Mouse (Mus musculus) cerebellum, adult (tissue): ENCODE data around the gene Plekhm2.

Source experiments
- ATAC-seq: cut with Nextera tagmentation; 2 replicates; pipeline ENCODE4 v1.9.2; 2017; ENCODE audit warnings: mild to moderate bottlenecking, moderate library complexity, mixed read lengths; ENCODE audit not compliant: insufficient number of reproducible peaks, low FRiP score, low TSS enrichment

Plekhm2 gene

GRCm38 (mm10) chr4:141663122-141663931 is 1.4 kb downstream of the Plekhm2 start:
- ATAC-seq: no peak

DNA sequence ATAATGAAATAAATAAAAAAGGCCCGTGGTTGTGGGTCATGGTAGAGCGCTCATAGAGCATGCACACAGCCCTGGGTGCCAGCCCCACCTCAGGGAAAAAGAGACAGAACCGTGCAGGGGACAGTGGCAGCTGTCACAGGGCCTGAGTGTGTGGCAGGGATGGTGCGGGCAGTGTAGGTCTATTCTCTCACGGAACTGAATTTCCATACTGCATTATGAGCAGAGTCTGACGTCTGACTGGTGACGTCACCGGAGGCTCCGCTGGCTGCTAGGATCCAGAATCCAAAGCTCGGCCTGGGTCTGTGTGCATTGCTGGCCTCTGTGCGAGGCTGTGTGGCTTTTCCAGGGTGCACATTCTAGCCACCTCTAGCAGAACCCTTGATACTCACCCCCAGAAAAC is 3.8 kb downstream of the Plekhm2 start:
- ATAC-seq: no peak

DNA sequence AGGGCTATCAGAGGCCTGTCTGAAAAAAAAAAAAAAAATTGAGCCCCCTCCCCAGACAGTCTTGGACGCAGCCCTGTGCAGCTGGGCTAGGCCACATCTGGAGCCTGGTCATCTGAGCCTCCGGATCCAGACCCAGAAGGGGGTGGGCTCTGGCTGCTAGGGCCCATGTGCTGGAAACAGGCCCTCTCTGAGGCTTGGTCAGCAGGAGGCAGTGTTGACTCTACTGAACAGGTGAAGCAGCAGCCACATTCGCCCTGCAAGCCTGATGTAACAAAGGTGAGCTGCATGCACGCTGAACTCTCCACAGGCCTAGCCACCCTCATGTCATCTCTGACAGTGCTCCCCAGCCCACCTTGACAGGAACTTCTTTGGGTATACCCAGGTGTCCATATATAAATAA is 5.0 kb downstream of the Plekhm2 start:
- ATAC-seq: no peak

DNA sequence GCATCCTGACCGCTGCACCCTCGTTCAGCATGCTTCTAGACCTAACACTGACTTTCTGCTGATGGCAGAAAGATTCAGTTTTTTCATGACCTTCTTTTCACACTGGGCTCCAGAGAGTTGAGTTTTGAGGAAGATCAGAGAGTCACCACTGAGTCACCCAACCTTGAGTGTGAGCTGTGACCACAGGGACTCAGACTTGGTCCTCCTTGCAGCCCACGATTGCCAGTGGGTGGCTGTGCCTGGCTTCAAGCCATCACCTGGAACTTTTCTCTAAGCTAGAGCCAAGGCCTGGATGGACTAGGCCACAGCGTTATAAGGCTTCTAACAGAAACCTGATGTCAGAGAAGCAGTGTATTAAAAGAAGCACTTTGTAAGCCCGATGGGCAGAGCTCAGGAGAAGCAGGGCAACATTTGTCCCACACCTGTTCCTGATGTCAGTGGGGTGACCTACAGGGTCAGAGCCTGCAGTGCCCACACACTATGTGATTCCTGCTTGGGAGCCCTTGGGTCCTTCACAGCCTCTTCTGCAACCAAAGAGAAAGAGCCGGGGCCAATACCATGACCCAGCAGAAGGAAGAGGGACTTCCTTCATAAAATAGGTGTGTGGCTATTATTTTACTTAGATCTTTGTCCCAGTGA is 5.7 kb downstream of the Plekhm2 start:
- no peak for ATAC-seq

DNA sequence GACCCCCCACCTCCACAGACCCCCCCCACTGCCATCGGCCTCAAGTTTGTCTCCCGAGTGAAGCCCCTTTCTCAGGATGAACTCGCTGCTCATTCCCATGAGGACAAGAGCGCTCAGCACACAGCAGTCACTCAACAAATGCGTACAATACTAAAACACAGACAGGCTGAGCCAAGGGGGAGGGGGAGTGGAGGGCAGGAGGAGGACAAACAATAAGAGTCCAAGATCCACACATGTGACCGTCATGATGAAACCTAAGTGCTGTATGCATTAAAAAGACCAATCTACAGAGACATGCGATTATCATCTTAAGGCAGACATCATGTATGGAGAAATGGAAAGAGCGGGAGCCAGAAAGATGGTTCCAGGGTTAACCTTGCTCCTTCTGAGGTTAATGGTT is 7.8 kb downstream of the Plekhm2 start:
- ATAC-seq: no peak

DNA sequence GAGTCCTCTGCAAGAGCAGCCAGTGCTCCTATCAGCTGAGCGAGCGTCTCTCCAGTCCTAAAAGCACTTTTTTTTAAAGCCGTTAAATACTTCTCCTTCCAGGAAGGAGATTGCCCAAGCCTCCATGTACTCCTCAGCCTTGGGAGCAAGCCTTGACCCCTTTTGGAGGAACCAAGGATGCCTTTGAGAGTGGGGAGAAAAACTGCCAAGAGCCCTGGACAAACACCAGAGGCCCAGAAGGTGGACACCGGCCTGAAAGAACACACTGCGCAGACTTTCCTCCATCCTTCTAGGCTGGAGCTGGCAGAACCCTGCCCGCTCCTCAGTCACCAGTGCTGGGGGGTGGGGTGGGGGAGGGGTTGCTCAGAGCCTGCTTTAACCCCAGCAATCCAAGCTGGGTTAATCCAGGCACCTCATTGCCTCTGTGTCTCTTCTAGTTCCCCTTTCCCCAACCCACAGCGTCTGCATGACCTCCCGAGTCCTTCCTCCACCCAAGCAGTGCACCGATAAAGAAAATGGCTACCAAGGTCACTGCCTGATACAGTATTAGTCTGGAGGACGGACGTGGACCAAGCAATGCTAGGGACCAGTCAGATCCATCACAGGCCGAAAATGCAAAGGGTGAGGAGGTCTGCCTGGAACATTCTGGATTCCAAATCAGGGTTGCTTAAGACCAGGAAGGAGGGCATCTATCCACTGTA is 8.6 kb downstream of the Plekhm2 start:
- peak; percentile 18; the same call in 1 of the 2 replicates for ATAC-seq

- ATAC-seq: no peak
Measured at GRCm38 (mm10) chr4:141654509-141654908, 10.2 kb downstream of the Plekhm2 start.

- ATAC-seq: no peak
Measured at GRCm38 (mm10) chr4:141653813-141654212, 10.9 kb downstream of the Plekhm2 start.

GRCm38 (mm10) chr4:141653044-141653443 is 11.7 kb downstream of the Plekhm2 start:
- ATAC-seq: no peak

- ATAC-seq: no peak
Measured at GRCm38 (mm10) chr4:141651944-141652343, 12.8 kb downstream of the Plekhm2 start.

DNA sequence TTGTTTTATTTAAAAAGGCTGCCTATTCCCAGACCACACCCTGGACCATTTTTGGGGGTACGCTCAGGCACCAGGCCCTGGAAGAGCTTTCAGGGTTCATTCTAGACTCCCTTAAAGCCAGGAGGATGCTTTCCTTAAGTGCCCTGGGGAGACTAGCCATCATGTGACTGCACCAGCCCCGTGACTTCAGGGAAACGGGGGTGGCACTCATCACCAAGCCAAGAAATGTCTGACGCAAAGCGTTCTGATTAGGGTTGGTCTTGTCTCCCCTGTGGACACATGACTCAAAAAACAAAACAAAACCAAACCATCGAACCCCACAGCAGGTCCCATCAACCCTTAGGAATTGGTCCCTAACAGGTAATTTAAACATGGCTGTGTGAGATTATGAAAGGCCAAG is 13.4 kb downstream of the Plekhm2 start:
- no peak for ATAC-seq

DNA sequence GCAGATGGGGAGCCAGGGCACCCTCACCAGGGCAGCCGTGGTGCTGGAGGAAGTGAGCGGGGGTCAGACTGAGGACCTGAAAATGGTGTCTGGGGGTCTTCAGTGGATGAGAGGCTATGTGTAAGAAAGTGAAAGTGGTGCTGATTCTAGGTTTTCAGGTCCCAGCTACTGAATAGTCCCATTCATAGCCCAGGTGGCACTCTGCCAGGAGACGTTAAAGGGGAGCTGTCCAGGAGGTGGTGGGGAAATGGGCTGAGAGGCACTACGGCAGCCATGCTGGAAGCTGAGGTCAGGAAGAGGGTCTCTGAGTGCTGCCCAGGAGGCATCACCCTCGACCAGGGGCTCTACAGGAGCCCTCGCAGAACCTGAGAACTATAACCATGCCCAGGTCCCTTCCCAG is 15.5 kb downstream of the Plekhm2 start:
- ATAC-seq: no peak

DNA sequence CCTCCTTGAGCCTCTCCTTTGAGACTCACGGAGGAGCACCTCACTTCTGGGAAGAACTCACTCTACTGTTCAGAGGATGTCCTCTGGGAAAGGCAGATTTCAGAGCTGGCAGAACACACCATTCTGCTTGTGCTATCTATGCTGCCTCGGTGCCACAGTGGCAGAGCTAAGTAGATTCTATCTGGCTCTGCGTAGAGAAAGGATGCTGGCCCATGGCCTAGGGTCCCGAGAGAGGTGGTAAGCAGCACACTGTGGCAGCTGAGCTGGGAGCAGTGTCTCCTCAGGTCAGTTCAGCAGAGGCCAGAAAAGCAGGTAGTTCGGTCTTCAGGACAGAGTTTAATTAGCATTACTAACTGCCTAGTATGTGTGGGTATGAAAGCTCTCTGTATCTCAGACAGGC is 16.4 kb downstream of the Plekhm2 start:
- ATAC-seq: no peak

GRCm38 (mm10) chr4:141647187-141647586 is 17.5 kb downstream of the Plekhm2 start:
- no peak for ATAC-seq

- no peak for ATAC-seq
Measured at GRCm38 (mm10) chr4:141645988-141646387, 18.7 kb downstream of the Plekhm2 start.

DNA sequence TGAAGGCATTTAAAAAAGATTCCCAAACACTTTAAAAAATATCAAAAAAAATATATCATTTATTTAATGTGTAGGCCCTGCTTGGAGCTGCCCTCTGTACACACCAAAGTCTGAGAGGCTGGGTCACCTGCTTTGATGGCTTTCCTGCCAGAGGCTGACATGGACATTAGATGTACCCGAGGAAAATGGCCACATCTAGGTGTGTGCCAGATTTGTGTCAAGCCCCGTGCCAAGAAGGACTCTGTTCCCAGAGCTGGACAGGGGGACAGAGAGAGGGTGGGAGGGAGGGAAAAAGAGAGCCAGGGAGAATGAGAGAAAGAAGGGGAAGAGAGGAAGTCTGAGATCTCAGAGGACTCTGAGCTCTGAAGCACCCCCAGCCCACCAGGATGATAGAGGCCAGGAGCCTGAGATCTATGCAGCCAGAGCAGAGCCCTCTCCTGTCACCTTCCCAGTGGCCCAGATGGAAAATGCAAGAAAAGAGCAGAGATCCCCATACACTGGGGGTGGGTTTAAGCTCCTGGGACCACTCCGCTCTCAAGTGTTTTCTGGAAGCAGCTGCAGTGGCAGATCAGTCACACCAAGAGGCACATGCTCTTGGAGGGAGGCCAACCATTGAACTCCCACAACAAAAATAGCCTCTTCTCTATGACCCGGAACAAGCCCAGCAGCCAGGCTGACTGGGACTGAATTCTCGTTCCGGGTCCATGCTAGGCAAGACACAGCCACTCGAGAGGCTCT is 21.4 kb downstream of the Plekhm2 start:
- ATAC-seq: peak; percentile 56; the same call in 1 of the 2 replicates

- ATAC-seq: no peak
Measured at GRCm38 (mm10) chr4:141641961-141642811, 22.5 kb downstream of the Plekhm2 start.

DNA sequence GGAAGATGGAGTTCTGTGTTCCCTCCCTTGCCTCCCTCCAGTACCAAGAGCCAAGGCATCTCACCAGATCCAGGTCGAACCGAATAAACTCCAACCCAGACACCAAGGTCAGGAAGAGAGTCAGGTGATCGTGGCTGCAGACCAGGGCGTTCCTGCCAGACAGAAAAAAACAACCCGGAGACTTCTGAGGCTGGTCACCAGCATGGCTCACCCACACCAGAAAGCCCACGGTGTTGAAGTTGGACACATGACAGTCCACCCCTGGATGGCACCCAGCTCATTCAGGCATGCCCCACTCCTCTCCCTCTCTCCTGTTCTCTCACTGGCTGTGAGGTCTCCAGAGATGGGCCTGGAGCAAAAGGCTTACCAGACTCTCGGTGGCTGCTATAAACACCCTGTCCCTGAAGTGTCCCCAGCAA is 23.3 kb downstream of the Plekhm2 start:
- no peak for ATAC-seq

- ATAC-seq: no peak
Measured at GRCm38 (mm10) chr4:141639474-141639873, 25.2 kb downstream of the Plekhm2 start.

DNA sequence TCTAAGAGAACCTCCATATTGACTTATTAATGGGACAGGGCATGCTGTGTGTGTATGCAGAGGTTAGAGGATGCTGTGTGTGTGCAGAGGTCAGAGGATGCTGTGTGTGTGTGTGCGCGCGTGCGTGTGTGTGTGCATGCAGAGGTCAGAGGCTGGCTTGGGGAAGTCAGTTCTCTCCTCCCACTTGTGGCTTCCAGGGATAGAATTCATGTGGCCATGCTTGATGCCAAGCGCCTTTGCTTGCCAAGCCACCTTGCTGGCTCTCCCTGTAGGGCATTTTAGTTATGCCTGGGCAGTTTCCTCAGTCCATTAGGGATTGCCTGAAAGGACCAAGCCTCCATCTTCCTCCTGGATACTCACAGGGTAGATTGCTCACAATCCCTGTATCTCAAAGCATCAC is 28.0 kb downstream of the Plekhm2 start:
- no peak for ATAC-seq
